Mouse (Mus musculus): ENCODE results near the gene 6430548M08Rik.

6430548M08Rik gene

DNA sequence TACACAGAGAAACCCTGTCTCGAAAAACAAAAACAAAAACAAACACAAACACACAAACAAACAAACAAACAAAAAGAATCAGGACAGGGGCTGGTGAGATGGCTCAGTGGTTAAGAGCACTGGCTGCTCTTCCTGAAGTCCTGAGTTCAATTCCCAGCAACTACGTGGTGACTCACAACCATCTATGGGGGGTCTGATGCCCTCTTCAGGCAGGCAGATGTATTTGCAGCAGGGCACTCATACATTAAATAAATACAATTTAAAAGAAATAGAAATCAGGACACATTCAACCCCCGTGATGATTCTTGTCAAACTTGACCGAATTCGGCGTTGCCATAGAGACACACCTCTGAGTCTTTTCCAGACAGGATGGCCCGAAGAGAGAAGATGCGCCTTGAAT, 93.4 kb downstream of the 6430548M08Rik start:
- no peak for ATAC-seq (ENCODE audit: insufficient number of reproducible peaks, low FRiP score, low TSS enrichment)

DNA sequence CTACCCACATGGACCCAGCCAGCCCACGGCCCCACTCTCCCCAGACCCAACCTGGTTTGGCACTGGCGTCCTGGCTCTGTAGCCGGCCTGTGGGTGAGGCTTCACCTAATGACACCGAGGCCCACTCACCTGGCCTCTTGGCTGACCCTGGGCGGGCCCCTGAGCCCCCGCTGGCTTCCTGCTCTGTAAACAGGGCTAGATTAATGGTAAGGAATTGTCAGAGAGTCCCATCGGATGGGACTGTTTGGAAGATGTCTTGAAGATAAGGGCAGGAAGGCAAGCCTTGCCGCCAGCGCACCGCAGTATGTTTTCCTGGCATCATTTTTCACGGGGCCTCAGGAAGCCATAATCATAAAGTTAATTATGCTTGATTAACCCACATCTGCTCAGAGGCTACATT, 94.2 kb downstream of the 6430548M08Rik start:
- ATAC-seq (ENCODE audit: insufficient number of reproducible peaks, low FRiP score, low TSS enrichment): no peak

- ATAC-seq (ENCODE audit: insufficient number of reproducible peaks, low FRiP score, low TSS enrichment): no peak
These were observed 97.4 kb downstream of the 6430548M08Rik start for GRCm38 (mm10) chr8:120211345-120211744.

DNA sequence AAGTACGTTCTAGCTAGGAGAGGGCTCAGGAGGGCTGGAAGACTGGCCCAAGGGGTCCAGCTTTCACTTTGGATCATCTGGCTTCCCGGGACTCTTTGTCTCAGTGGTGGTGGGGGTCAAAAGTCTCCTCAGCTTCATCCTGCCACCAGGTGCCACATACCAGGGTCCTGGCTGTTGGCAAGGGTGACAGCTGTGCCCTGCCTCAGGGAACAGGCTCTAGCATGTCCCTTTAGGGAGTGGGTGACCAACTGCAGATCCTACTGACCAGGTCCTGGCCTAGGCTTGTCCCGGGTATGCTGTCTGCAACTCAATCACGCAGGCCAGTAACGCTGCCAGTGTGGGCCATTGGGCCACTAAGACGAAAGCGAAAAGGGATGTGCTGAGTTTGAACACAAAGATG, 98.6 kb downstream of the 6430548M08Rik start:
- ATAC-seq (ENCODE audit: insufficient number of reproducible peaks, low FRiP score, low TSS enrichment): no peak

GRCm38 (mm10) chr8:120213229-120213628, 99.3 kb downstream of the 6430548M08Rik start:
- no peak for ATAC-seq (ENCODE audit: insufficient number of reproducible peaks, low FRiP score, low TSS enrichment)

DNA sequence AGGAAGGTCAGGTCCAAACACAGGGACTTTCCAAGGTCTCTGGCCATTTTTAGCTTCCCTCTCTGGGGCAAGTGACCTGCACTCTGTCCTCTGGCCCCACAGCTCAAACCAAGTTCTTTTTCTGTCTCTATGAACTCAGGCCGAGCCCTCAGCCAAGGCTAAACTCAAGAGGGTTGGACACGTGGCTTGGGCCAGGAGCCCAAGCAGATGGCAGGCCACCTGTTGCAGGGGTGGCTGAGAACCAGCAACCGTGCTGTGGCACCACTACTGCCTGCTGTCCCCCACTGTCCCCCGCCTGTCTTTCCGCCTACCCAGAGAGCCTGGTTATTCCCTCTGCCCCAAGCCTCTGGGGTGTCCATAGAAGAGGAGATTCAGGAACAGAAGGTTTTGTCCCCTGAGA, 100.0 kb downstream of the 6430548M08Rik start:
- ATAC-seq (ENCODE audit: insufficient number of reproducible peaks, low FRiP score, low TSS enrichment): peak; percentile 84
